16 mouse cellular contexts compared by ENCODE assay signal in genomic region chr6:91643011-91643410, GRCm38 (mm10).
"Had no signal": no experiment of that assay in that cellular context is flagged by ENCODE, and none has a peak within 500 bp of the region (broad histone marks: within the 10 kb centered on the region; RNA-seq: fewer than 3 reads in every experiment).

No protein-coding gene starts in this region.

- H3K27me3 ChIP-seq: kidney, embryonic 15.5 days; limb, embryonic 15.5 days; liver, embryonic 12.5 days; midbrain, embryonic 15.5 days; neural tube, embryonic 13.5 days had no signal

- H3K4me2 ChIP-seq: kidney, embryonic 15.5 days; limb, embryonic 15.5 days; liver, embryonic 12.5 days; lung, embryonic 14.5 days; midbrain, embryonic 11.5 days; midbrain, embryonic 15.5 days; neural tube, embryonic 13.5 days had no signal

- ATAC-seq: liver, embryonic 12.5 days; midbrain, embryonic 15.5 days had no signal

- H3K36me3 ChIP-seq: kidney, embryonic 15.5 days; limb, embryonic 15.5 days; liver, embryonic 12.5 days; midbrain, embryonic 15.5 days; neural tube, embryonic 13.5 days had no signal

- H3K4me3 ChIP-seq: kidney, embryonic 15.5 days; limb, embryonic 15.5 days; liver, embryonic 12.5 days; megakaryocyte, embryonic 14.5 days; midbrain, embryonic 15.5 days; neural tube, embryonic 13.5 days had no signal

- DNase-seq: kidney, adult 2 months; kidney, postnatal 14 days; layer of hippocampus, postnatal 36 days; lung, embryonic 14.5 days; lung, postnatal 10 days; lung, postnatal 4 days; right cerebral cortex, postnatal 25 days; thymus, adult 2 months; thymus, postnatal 25 days had no signal
